Mouse (Mus musculus) heart, embryonic 14.5 days (tissue): Measurements from ENCODE around the gene Shpk. TPM values are rescaled to one million over a fixed set of nuclear protein-coding genes. Genes with fewer than 3 reads are reported as not detected.

Experiments
- ATAC-seq: fragments of 200-750 bp; cut with Nextera tagmentation; 2 replicates; pipeline ENCODE4 v1.8.0; 2017; ENCODE audit warnings: low read depth, moderate TSS enrichment; ENCODE audit not compliant: insufficient number of reproducible peaks, insufficient read depth, low FRiP score
- H3K27ac ChIP-seq, 2 experiments: fragments of 200-500 bp in 1 of 2; fragments of 300-500 bp in 1 of 2; sonication (generic) in 1 of 2; replicated peaks in 1 of 2; 2 replicates each; pipeline ENCODE4 v1.5.1; 2012 to 2014; ENCODE audit warnings: low read depth in 2 of 2, low read length in 2 of 2, control low read depth in 1 of 2, mild to moderate bottlenecking in 1 of 2, mixed read lengths in 1 of 2; ENCODE audit not compliant: control insufficient read depth in 1 of 2, insufficient read depth in 1 of 2
- H3K27me3 ChIP-seq: fragments of 300-500 bp; sonication (generic); 2 replicates; pipeline ENCODE4 v1.6.1; 2014; ENCODE audit warnings: mild to moderate bottlenecking, low read length, control low read depth; ENCODE audit not compliant: control insufficient read depth, insufficient read depth
- H3K36me3 ChIP-seq: fragments of 300-500 bp; sonication (generic); 2 replicates; pipeline ENCODE4 v1.6.1; 2014; ENCODE audit warnings: mild to moderate bottlenecking, control low read depth, low read length, mixed read lengths; ENCODE audit not compliant: control insufficient read depth, insufficient read depth
- H3K4me1 ChIP-seq, 2 experiments: fragments of 200-500 bp in 1 of 2; fragments of 300-500 bp in 1 of 2; sonication (generic) in 1 of 2; 2 replicates each; pipeline ENCODE4 v1.6.1; 2012 to 2014; ENCODE audit warnings: low read length in 2 of 2, control low read depth in 1 of 2, mixed read lengths in 1 of 2; ENCODE audit not compliant: control insufficient read depth in 2 of 2, insufficient read depth in 2 of 2
- H3K4me2 ChIP-seq: fragments of 300-500 bp; sonication (generic); 2 replicates; pipeline ENCODE4 v1.6.1; 2014; ENCODE audit warnings: mild to moderate bottlenecking, low read length
- H3K4me3 ChIP-seq, 2 experiments: fragments of 200-500 bp in 1 of 2; fragments of 300-500 bp in 1 of 2; sonication (generic) in 1 of 2; 2 replicates each; pipeline ENCODE4 v1.5.1; 2012 to 2014; ENCODE audit warnings: low read length in 2 of 2, mild to moderate bottlenecking in 2 of 2, control low read depth in 1 of 2, low read depth in 1 of 2, moderate library complexity in 1 of 2; ENCODE audit not compliant: control insufficient read depth in 1 of 2, insufficient read depth in 1 of 2
- H3K9ac ChIP-seq: fragments of 300-500 bp; sonication (generic); 2 replicates; pipeline ENCODE4 v1.6.1; 2014; ENCODE audit warnings: mild to moderate bottlenecking, low read length
- H3K9me3 ChIP-seq: fragments of 300-500 bp; sonication (generic); 2 replicates; pipeline ENCODE4 v1.6.1; 2016; ENCODE audit warnings: low read length, control low read depth; ENCODE audit not compliant: control insufficient read depth
- WGBS: fragments of 180-500 bp; shearing (Covaris S2); extraction: QIAGEN DNeasy Blood & Tissue Kit; methylation state at CpG from one replicate; pipeline ENCODE4 v1.1.7; 2014; 5-methylcytosine and 5-hydroxymethylcytosine counted together
- polyA plus RNA-seq: library from polyadenylated mRNA; unstranded; fragments of >200 nt; fragmentation: Nextera tagmentation; extraction: Ambion mirVana; gene quantifications from 2 replicates; pipeline ENCODE4 v1.2.1, GENCODE M21; 2014

Gene Shpk
- polyA plus RNA-seq, 1 experiment from 2014 or later = 0.41 TPM

DNA sequence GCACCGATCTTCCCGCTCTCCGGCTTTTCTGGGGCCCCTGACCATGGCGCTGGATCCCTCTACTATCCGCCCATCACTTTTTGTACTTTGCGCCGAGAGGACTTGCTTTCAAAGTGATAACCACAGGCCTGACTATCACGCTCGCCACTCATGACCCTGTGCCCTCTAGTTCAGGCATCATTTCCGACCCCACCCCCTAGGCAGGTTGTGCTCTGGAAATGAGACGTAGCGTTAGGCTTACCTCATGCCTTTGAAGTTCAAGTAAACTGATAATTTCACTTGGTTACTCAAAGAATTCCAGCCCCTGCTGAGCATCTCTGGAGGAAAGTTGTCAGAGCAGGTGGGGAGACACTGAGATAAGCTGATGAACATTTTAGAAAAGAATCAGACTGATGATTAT is 619 bp downstream of the Shpk start:
- Histone ChIP-seq H3K36me3 (peaks cover 14% of the 10 kb centered on the region; the same call in 1 of the 2 replicates), H3K9ac (peak overlapping the region; percentile 87), H3K9me3 (no peaks in the 10 kb centered on the region), H3K27me3 (no peaks in the 10 kb centered on the region), H3K4me3 (peak overlapping the region; percentile 55 to 81), H3K4me1 (peaks cover 0 to 8% of the 10 kb centered on the region in 2 experiments; a peak in 2 of 4 replicates), H3K4me2 (peak overlapping the region; percentile 98), H3K27ac (no peak overlapping the region)
- 3% methylated on average over 12 of the region's 12 CpGs for WGBS
- ATAC-seq = no peak

DNA sequence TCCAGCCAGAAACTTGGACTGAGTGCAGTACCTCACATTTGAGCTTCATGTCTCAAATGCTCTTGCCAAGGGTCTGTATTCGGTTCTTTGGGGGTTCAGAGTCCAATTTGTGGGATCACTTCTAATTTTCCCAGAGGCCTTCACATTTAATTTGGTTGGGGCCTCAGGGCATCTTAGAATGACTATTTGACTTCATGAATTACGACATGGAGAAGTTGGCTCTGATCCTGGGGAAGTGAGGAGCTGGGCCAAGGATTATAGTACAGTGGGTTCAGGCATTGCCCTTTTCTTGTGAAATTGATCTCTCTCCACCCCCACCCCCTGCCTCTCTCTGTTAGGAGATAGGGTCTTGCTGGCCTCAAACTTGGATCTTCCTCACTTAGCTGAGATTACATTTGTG is 1.8 kb downstream of the Shpk start:
- no peak overlapping the region for H3K4me2 ChIP-seq
- no peak overlapping the region for H3K4me3 ChIP-seq
- H3K4me1 ChIP-seq = peaks cover 0 to 8% of the 10 kb centered on the region in 2 experiments; a peak in 2 of 4 replicates
- H3K36me3 ChIP-seq = peaks cover 3% of the 10 kb centered on the region; the same call in 1 of the 2 replicates
- H3K27ac ChIP-seq = no peak overlapping the region
- H3K9me3 ChIP-seq = no peaks in the 10 kb centered on the region
- no peak for ATAC-seq
- 68% methylated on average over 2 of the region's 2 CpGs for WGBS
- H3K27me3 ChIP-seq = no peaks in the 10 kb centered on the region
- no peak overlapping the region for H3K9ac ChIP-seq

DNA sequence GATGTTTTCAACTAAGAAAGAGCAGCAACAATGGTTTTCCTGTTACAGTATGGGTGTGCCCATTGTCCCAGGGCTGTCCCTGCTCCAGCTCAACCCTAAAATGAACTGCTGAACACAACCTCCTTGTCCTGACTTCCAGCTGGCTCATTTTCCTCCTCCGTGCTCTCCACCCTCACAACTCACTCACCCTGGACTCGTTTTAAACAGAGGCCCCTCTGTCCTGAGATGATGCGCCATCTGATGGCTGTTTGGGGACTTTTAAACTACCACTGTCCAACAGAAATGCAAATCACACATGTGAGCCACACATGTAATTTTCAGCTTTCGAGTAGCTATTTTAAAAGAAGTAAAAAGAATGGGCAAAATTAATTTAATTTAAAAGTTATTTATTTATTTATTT is 2.3 kb downstream of the Shpk start:
- H3K9ac ChIP-seq = no peak overlapping the region
- H3K36me3 ChIP-seq = no peaks in the 10 kb centered on the region
- no peaks in the 10 kb centered on the region for H3K27me3 ChIP-seq
- H3K9me3 ChIP-seq = no peaks in the 10 kb centered on the region
- WGBS = 38% methylated on average over 4 of the region's 4 CpGs
- H3K4me1 ChIP-seq = peaks cover 0 to 8% of the 10 kb centered on the region in 2 experiments; a peak in 2 of 4 replicates
- ATAC-seq = no peak
- H3K4me3 ChIP-seq = no peak overlapping the region
- H3K27ac ChIP-seq = no peak overlapping the region
- H3K4me2 ChIP-seq = no peak overlapping the region

DNA sequence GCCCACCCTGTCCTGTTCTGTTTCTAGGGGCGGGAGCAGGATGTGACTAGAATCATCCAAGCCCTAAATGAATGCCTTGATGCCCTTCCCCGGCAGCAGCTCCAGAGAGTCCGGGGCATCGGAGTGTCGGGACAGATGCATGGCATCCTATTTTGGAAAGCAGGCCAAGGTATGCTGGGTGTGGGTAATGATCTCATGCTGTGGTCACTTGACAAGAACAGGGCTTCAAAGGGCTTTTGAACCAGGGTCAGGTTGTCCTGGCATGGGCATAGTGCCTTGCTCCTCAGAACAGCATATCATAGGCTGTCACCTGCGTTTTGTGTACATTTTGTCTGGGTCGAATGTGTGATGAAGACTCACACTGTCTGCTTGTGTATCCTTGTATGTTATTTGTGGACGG is 4.6 kb downstream of the Shpk start:
- Histone ChIP-seq H3K4me1 (no peaks in the 10 kb centered on the region), H3K4me2 (no peak overlapping the region), H3K27ac (no peak overlapping the region), H3K4me3 (no peak overlapping the region), H3K9me3 (no peaks in the 10 kb centered on the region), H3K27me3 (no peaks in the 10 kb centered on the region), H3K36me3 (no peaks in the 10 kb centered on the region), H3K9ac (no peak overlapping the region)
- whole genome bisulfite sequencing = 80% methylated on average over 8 of the region's 8 CpGs
- no peak for ATAC-seq

DNA sequence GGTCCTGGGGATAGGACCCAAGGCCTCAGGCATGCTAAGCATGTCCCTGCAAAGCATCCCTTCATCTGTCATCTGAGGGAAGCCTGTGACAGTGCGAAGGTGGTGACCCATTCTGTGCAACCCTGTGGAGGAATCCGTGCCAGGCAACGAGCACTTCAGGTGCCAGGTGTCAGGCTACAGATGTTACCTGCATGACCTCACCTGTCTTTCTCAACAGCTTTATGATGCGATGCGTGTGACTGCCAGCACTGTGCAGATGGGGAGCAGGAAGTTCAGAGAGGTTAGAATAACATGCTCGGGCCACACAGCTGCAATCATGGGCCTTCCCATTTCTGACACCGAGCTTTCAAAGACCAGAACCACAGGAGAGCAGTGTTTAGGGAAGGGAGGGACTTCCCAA is 5.9 kb downstream of the Shpk start:
- Histone ChIP-seq H3K4me2 (no peak overlapping the region), H3K27ac (no peak overlapping the region), H3K4me1 (no peaks in the 10 kb centered on the region), H3K9me3 (no peaks in the 10 kb centered on the region), H3K4me3 (no peak overlapping the region), H3K9ac (no peak overlapping the region), H3K27me3 (no peaks in the 10 kb centered on the region), H3K36me3 (no peaks in the 10 kb centered on the region)
- 69% methylated on average over 7 of the region's 7 CpGs for WGBS
- ATAC-seq = no peak

DNA sequence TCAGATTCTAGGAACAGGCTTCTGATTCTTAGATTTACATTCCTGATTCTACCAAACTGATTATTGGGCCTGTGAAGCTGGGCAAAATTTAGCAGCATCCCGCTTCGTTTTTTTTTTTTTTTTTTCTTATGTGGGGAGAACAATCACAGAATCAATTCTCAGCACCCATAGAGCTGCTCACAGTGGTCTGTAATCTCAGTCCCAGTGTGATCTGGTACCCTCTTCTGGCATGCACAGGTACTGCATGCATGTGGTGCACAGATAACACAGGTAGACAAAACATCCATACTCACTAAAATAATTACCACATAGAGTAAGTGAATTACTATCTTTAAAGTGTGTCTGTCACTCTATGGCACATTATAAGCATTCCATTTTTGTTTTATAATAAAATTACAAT is 8.4 kb downstream of the Shpk start:
- Histone ChIP-seq H3K36me3 (no peaks in the 10 kb centered on the region), H3K4me1 (no peaks in the 10 kb centered on the region), H3K4me3 (no peak overlapping the region), H3K4me2 (no peak overlapping the region), H3K27ac (no peak overlapping the region), H3K27me3 (no peaks in the 10 kb centered on the region), H3K9ac (no peak overlapping the region), H3K9me3 (no peaks in the 10 kb centered on the region)
- WGBS = 81% methylated on average over 2 of the region's 2 CpGs
- ATAC-seq = no peak

DNA sequence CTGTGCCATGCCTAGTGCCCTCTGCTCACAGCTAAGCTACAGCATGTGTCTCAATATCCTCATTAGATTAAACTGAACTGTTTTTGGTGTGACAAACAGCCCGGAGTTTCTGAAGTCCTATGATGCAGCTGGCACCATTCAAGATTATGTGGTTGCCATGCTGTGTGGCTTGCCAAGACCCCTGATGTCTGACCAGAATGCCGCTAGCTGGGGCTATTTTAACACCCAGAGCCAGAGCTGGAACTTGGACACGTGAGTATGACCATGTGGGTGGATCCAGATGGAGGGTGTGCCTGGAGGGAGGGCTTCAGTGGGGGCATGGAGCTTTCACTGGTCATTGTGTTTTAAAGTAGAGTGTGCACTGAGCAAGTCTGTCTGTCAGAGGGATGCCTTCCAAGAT is 14.7 kb downstream of the Shpk start:
- H3K27me3 ChIP-seq = no peaks in the 10 kb centered on the region
- H3K27ac ChIP-seq = no peak overlapping the region
- no peak overlapping the region for H3K9ac ChIP-seq
- no peaks in the 10 kb centered on the region for H3K36me3 ChIP-seq
- no peaks in the 10 kb centered on the region for H3K4me1 ChIP-seq
- H3K4me3 ChIP-seq = no peak overlapping the region
- ATAC-seq = no peak
- H3K4me2 ChIP-seq = no peak overlapping the region
- 54% methylated on average over 3 of the region's 3 CpGs for WGBS
- no peaks in the 10 kb centered on the region for H3K9me3 ChIP-seq

DNA sequence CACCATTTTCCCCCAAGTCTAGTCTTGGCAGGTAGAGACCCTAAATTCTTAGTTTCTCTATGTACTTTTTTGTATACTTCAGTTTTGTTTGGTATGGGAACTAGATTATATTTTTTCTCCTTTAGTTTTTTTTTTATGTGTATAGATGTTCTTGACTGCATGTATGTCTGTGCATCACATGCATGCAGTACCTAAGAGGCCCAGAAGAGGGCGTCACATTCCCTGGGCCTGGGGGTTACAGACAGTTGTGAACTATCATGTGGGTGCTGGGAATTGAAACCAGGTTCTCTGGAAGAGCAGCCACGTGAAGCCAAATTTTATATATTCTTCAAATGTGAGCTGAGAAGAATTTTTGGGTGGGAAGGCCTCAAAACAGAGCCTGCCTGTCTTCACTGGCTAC is 20.4 kb downstream of the Shpk start:
- H3K9me3 ChIP-seq = no peaks in the 10 kb centered on the region
- H3K27me3 ChIP-seq = no peaks in the 10 kb centered on the region
- 42% methylated on average over 2 of the region's 2 CpGs for WGBS
- no peaks in the 10 kb centered on the region for H3K36me3 ChIP-seq
- no peak overlapping the region for H3K9ac ChIP-seq
- no peak overlapping the region for H3K4me2 ChIP-seq
- H3K4me3 ChIP-seq = no peak overlapping the region
- H3K4me1 ChIP-seq = no peaks in the 10 kb centered on the region
- H3K27ac ChIP-seq = no peak overlapping the region
- no peak for ATAC-seq
